Comparison of ENCODE assay signal across 8 mouse cellular contexts in genomic region chr12:55599639-55600502, GRCm38 (mm10). TPM values are rescaled to one million over a fixed set of nuclear protein-coding genes. Genes with fewer than 3 reads are reported as not detected.
DNase-seq lines count a peak whose midpoint lies in the region; ATAC-seq and TF ChIP-seq lines count a peak whose summit lies in the region.

No protein-coding gene starts in this region.

- H3K9ac ChIP-seq in hindbrain, embryonic 12.5 days, result peak overlapping the region; percentile 40
- no peak overlapping the region for H3K9ac ChIP-seq in limb, embryonic 11.5 days (ENCODE audit: low read length)

- no peak for TF ChIP-seq POLR2A in bone marrow macrophage, adult 2 months (IDR thresholded peaks at IDR 0.05; ENCODE audit: borderline replicate concordance, low read depth, low read length)

- peak overlapping the region; percentile 92 for H3K4me2 ChIP-seq in hindbrain, embryonic 12.5 days (replicated peaks)
- peak overlapping the region; percentile 62 for H3K4me2 ChIP-seq in limb, embryonic 11.5 days (ENCODE audit: low read depth, severe bottlenecking)

- H3K4me1 ChIP-seq in bone marrow macrophage, adult 2 months (ENCODE audit: control insufficient read depth, insufficient read depth, low read length), result peaks cover 5% of the 10 kb centered on the region
- peaks cover 23% of the 10 kb centered on the region for H3K4me1 ChIP-seq in hindbrain, embryonic 12.5 days
- H3K4me1 ChIP-seq in limb, embryonic 11.5 days (ENCODE audit: control insufficient read depth, insufficient read depth, low read length), result peaks cover 18% of the 10 kb centered on the region; the same call in 1 of the 2 replicates
- peaks cover 30% of the 10 kb centered on the region for H3K4me1 ChIP-seq in midbrain, embryonic 10.5 days

- ATAC-seq in hindbrain, embryonic 12.5 days (ENCODE audit: low FRiP score), result peak; percentile 60
- peak; percentile 86 for ATAC-seq in limb, embryonic 11.5 days (ENCODE audit: insufficient number of reproducible peaks, low FRiP score, low TSS enrichment, low read depth)
- no peak for ATAC-seq in erythroblast, adult 5-6 weeks (replicated peaks; ENCODE audit: low FRiP score, poor library complexity, severe bottlenecking)

- peaks cover 73% of the 10 kb centered on the region for H3K27me3 ChIP-seq in hindbrain, embryonic 12.5 days
- H3K27me3 ChIP-seq in limb, embryonic 11.5 days (ENCODE audit: control insufficient read depth, insufficient read depth, low read length), result peaks cover 43% of the 10 kb centered on the region
- peaks cover 85% of the 10 kb centered on the region for H3K27me3 ChIP-seq in midbrain, embryonic 10.5 days (ENCODE audit: low read depth, poor library complexity, severe bottlenecking)

- peak; percentile 0 for DNase-seq in T-cell, adult 2 months (ENCODE audit: low spot score)
- peak; percentile 29 to 31 for DNase-seq in frontal cortex, postnatal 36 days (ENCODE audit: low spot score in 2 of 2)
- peak; percentile 92 for DNase-seq in limb, embryonic 11.5 days (ENCODE audit: low spot score)
- DNase-seq in midbrain, embryonic 10.5 days (ENCODE audit: low spot score), result peak; percentile 79
- DNase-seq in spleen, postnatal 10 days (ENCODE audit: low spot score in 2 of 2), result peak; percentile 27 to 68

- H3K9me3 ChIP-seq in hindbrain, embryonic 12.5 days (replicated peaks), result no peaks in the 10 kb centered on the region
- no peaks in the 10 kb centered on the region for H3K9me3 ChIP-seq in limb, embryonic 11.5 days (ENCODE audit: control insufficient read depth, low read length)
- no peaks in the 10 kb centered on the region for H3K9me3 ChIP-seq in midbrain, embryonic 10.5 days (replicated peaks)

- TF ChIP-seq CTCF in bone marrow macrophage, adult 2 months (IDR thresholded peaks at IDR 0.05; ENCODE audit: low read depth, low read length), result no peak

- no peak overlapping the region for H3K27ac ChIP-seq in bone marrow macrophage, adult 2 months (ENCODE audit: insufficient read depth, low read depth, low read length)
- H3K27ac ChIP-seq in hindbrain, embryonic 12.5 days, result no peak overlapping the region
- H3K27ac ChIP-seq in limb, embryonic 11.5 days (replicated peaks; ENCODE audit: low read depth, low read length), result no peak overlapping the region
- H3K27ac ChIP-seq in midbrain, embryonic 10.5 days (replicated peaks), result no peak overlapping the region; the same call in 1 of the 2 replicates

- under 1% methylated on average over 89 of the region's 109 CpGs for WGBS in hindbrain, embryonic 12.5 days
- whole genome bisulfite sequencing in limb, embryonic 11.5 days, result under 1% methylated on average over 102 of the region's 109 CpGs
- under 1% methylated on average over 109 of the region's 109 CpGs for WGBS in midbrain, embryonic 10.5 days

- H3K4me3 ChIP-seq in bone marrow macrophage, adult 2 months (ENCODE audit: insufficient read depth, low read length), result peak overlapping the region; percentile 43
- H3K4me3 ChIP-seq in hindbrain, embryonic 12.5 days, result peak overlapping the region; percentile 49
- H3K4me3 ChIP-seq in limb, embryonic 11.5 days (ENCODE audit: low read depth, low read length), result peak overlapping the region; percentile 34
- H3K4me3 ChIP-seq in midbrain, embryonic 10.5 days, result peak overlapping the region; percentile 64

- no peaks in the 10 kb centered on the region for H3K36me3 ChIP-seq in hindbrain, embryonic 12.5 days
- no peaks in the 10 kb centered on the region for H3K36me3 ChIP-seq in limb, embryonic 11.5 days (ENCODE audit: control insufficient read depth, insufficient read depth, low read length)
- no peaks in the 10 kb centered on the region for H3K36me3 ChIP-seq in midbrain, embryonic 10.5 days

RNA-seq across cellular contexts. Expression of gene Insm2, which starts 0.6 kb away (rescaled TPM):
- not detected in 2 replicates for polyA plus RNA-seq in bone marrow macrophage, adult 2 months (2012; ENCODE audit: insufficient read depth, insufficient read length, missing spikeins)
- polyA plus RNA-seq in hindbrain, embryonic 12.5 days (2016; fragmentation: Nextera tagmentation; extraction: Ambion mirVana), result 1.8 and 2.6 TPM in 2 replicates
- 0.07 TPM in 1 of 2 replicates, not detected in the other for polyA plus RNA-seq in limb, embryonic 11.5 days (2014; fragmentation: Nextera tagmentation; extraction: Ambion mirVana)
- polyA plus RNA-seq in midbrain, embryonic 10.5 days (2016; fragmentation: Nextera tagmentation; extraction: Ambion mirVana), result 0.40 and 0.46 TPM in 2 replicates
- total RNA-seq in erythroblast, adult 5-6 weeks (2015; ENCODE audit: low replicate concordance), result not detected in 2 replicates
- not detected in 2 replicates for total RNA-seq in erythroblast, adult 5-6 weeks (2017; ENCODE audit: low replicate concordance)

RNA-seq across cellular contexts. Expression of gene Aldoart2, which starts 34.8 kb away (rescaled TPM):
- 0.74 TPM in 1 of 2 replicates, not detected in the other for polyA plus RNA-seq in bone marrow macrophage, adult 2 months (2012; ENCODE audit: insufficient read depth, insufficient read length, missing spikeins)
- not detected in 2 replicates for polyA plus RNA-seq in hindbrain, embryonic 12.5 days (2016; fragmentation: Nextera tagmentation; extraction: Ambion mirVana)
- polyA plus RNA-seq in limb, embryonic 11.5 days (2014; fragmentation: Nextera tagmentation; extraction: Ambion mirVana), result not detected in 2 replicates
- polyA plus RNA-seq in midbrain, embryonic 10.5 days (2016; fragmentation: Nextera tagmentation; extraction: Ambion mirVana), result not detected in 2 replicates
- total RNA-seq in erythroblast, adult 5-6 weeks (2015; ENCODE audit: low replicate concordance), result not detected in 2 replicates
- total RNA-seq in erythroblast, adult 5-6 weeks (2017; ENCODE audit: low replicate concordance), result not detected in 2 replicates

Comparison
In these comparisons a context has a peak if more than half of its experiments do, and no peak if none do; other contexts are left out.
1. DNase-seq: peak in every context shown above with its lines; median percentile 92 in limb, embryonic 11.5 days; 79 in midbrain, embryonic 10.5 days; 48 in spleen, postnatal 10 days; 30 in frontal cortex, postnatal 36 days; 0 in T-cell, adult 2 months.